Mouse (Mus musculus): ENCODE data around the gene Nup205. TPM values are rescaled to one million over a fixed set of nuclear protein-coding genes. Genes with fewer than 3 reads are reported as not detected.
"Not testable (repeated sequence)": the region's sequence is repeated elsewhere in the genome, so short reads cannot be mapped to it uniquely, and the experiment has no call there.

The Nup205 gene
- polyA plus RNA-seq, 1 experiment from 2014 or later: 30.6 TPM

GRCm38 (mm10) chr6:35154540-35154939 lies 22.7 kb upstream of the Nup205 start:
- Histone ChIP-seq H3K27me3 (ENCODE audit: control insufficient read depth, insufficient read depth, low read length) (no peaks in the 10 kb centered on the region), H3K4me3 (ENCODE audit: low read depth, low read length) (no peak overlapping the region), H3K27ac (ENCODE audit: low read depth, low read length) (no peak overlapping the region)

GRCm38 (mm10) chr6:35169250-35169649 lies 8.0 kb upstream of the Nup205 start:
- Histone ChIP-seq H3K36me3 (ENCODE audit: control insufficient read depth, insufficient read depth, low read length) (no peaks in the 10 kb centered on the region), H3K4me1 (ENCODE audit: control insufficient read depth, insufficient read depth, low read length) (no peaks in the 10 kb centered on the region), H3K4me3 (ENCODE audit: low read depth, low read length) (no peak overlapping the region), H3K27me3 (ENCODE audit: control insufficient read depth, insufficient read depth, low read length) (no peaks in the 10 kb centered on the region), H3K4me2 (ENCODE audit: low read depth, low read length) (no peak overlapping the region), H3K9me3 (ENCODE audit: control insufficient read depth, low read length) (no peaks in the 10 kb centered on the region), H3K27ac (ENCODE audit: low read depth, low read length) (no peak overlapping the region), H3K9ac (replicated peaks; ENCODE audit: low read depth, low read length) (no peak overlapping the region)
- 82% methylated on average over 4 of the region's 4 CpGs for WGBS
- ATAC-seq (ENCODE audit: low read depth): no peak

More at GRCm38 (mm10) chr6:35154540-35154939, 22.7 kb upstream of the Nup205 start:
- H3K9ac ChIP-seq (replicated peaks; ENCODE audit: low read depth, low read length): no peak overlapping the region
- ATAC-seq (ENCODE audit: low read depth): no peak
- no peaks in the 10 kb centered on the region for H3K4me1 ChIP-seq (ENCODE audit: control insufficient read depth, insufficient read depth, low read length)
- no peaks in the 10 kb centered on the region for H3K9me3 ChIP-seq (ENCODE audit: control insufficient read depth, low read length)
- H3K36me3 ChIP-seq (ENCODE audit: control insufficient read depth, insufficient read depth, low read length): no peaks in the 10 kb centered on the region
- H3K4me2 ChIP-seq (ENCODE audit: low read depth, low read length): no peak overlapping the region

- not testable (repeated sequence) for H3K4me3 ChIP-seq (ENCODE audit: low read depth, low read length)
- 71% methylated on average over 2 of the region's 3 CpGs for WGBS
Measured at GRCm38 (mm10) chr6:35172028-35172427, 5.2 kb upstream of the Nup205 start.

GRCm38 (mm10) chr6:35173181-35173580 lies 4.0 kb upstream of the Nup205 start:
- H3K9me3 ChIP-seq (ENCODE audit: control insufficient read depth, low read length): no peaks in the 10 kb centered on the region
- H3K27me3 ChIP-seq (ENCODE audit: control insufficient read depth, insufficient read depth, low read length): no peaks in the 10 kb centered on the region
- H3K36me3 ChIP-seq (ENCODE audit: control insufficient read depth, insufficient read depth, low read length): no peaks in the 10 kb centered on the region
- no peak overlapping the region for H3K4me3 ChIP-seq (ENCODE audit: low read depth, low read length)
- no peak overlapping the region for H3K9ac ChIP-seq (replicated peaks; ENCODE audit: low read depth, low read length)
- no peaks in the 10 kb centered on the region for H3K4me1 ChIP-seq (ENCODE audit: control insufficient read depth, insufficient read depth, low read length)
- no peak for ATAC-seq (ENCODE audit: low read depth)
- WGBS: 89% methylated on average over 4 of the region's 4 CpGs
- no peak overlapping the region for H3K27ac ChIP-seq (ENCODE audit: low read depth, low read length)
- no peak overlapping the region for H3K4me2 ChIP-seq (ENCODE audit: low read depth, low read length)

More at GRCm38 (mm10) chr6:35172028-35172427, 5.2 kb upstream of the Nup205 start:
- not testable (repeated sequence) for H3K4me1 ChIP-seq (ENCODE audit: control insufficient read depth, insufficient read depth, low read length); H3K4me2 ChIP-seq (ENCODE audit: low read depth, low read length); H3K27ac ChIP-seq (ENCODE audit: low read depth, low read length); H3K27me3 ChIP-seq (ENCODE audit: control insufficient read depth, insufficient read depth, low read length); H3K36me3 ChIP-seq (ENCODE audit: control insufficient read depth, insufficient read depth, low read length); H3K9ac ChIP-seq (replicated peaks; ENCODE audit: low read depth, low read length); H3K9me3 ChIP-seq (ENCODE audit: control insufficient read depth, low read length); ATAC-seq (ENCODE audit: low read depth)

GRCm38 (mm10) chr6:35177650-35178272 lies 540 bp downstream of the Nup205 start:
- under 1% methylated on average over 58 of the region's 69 CpGs for WGBS

GRCm38 (mm10) chr6:35179299-35179698 lies 2.1 kb downstream of the Nup205 start:
- not testable (repeated sequence) for H3K27me3 ChIP-seq (ENCODE audit: control insufficient read depth, insufficient read depth, low read length); ATAC-seq (ENCODE audit: low read depth); H3K4me3 ChIP-seq (ENCODE audit: low read depth, low read length); H3K36me3 ChIP-seq (ENCODE audit: control insufficient read depth, insufficient read depth, low read length); H3K4me1 ChIP-seq (ENCODE audit: control insufficient read depth, insufficient read depth, low read length); H3K4me2 ChIP-seq (ENCODE audit: low read depth, low read length); H3K9me3 ChIP-seq (ENCODE audit: control insufficient read depth, low read length); H3K27ac ChIP-seq (ENCODE audit: low read depth, low read length); H3K9ac ChIP-seq (replicated peaks; ENCODE audit: low read depth, low read length)
- 98% methylated on average over 3 of the region's 3 CpGs for WGBS

More at GRCm38 (mm10) chr6:35177650-35178272, 540 bp downstream of the Nup205 start:
- no peaks in the 10 kb centered on the region for H3K9me3 ChIP-seq (ENCODE audit: control insufficient read depth, low read length)
- peak; percentile 65 for ATAC-seq (ENCODE audit: low read depth)
- H3K36me3 ChIP-seq (ENCODE audit: control insufficient read depth, insufficient read depth, low read length): no peaks in the 10 kb centered on the region
- H3K4me1 ChIP-seq (ENCODE audit: control insufficient read depth, insufficient read depth, low read length): 0 out of 2 replicates have a peak, but pooled peaks cover 5% of the 10 kb centered on the region
- peak overlapping the region; percentile 88 for H3K9ac ChIP-seq (replicated peaks; ENCODE audit: low read depth, low read length)
- peak overlapping the region; percentile 99 for H3K27ac ChIP-seq (ENCODE audit: low read depth, low read length)
- H3K4me3 ChIP-seq (ENCODE audit: low read depth, low read length): peak overlapping the region; percentile 61
- peak overlapping the region; percentile 76 for H3K4me2 ChIP-seq (ENCODE audit: low read depth, low read length)
- no peaks in the 10 kb centered on the region for H3K27me3 ChIP-seq (ENCODE audit: control insufficient read depth, insufficient read depth, low read length)

GRCm38 (mm10) chr6:35184781-35185180 lies 7.6 kb downstream of the Nup205 start:
- WGBS: 97% methylated on average over 1 of the region's 1 CpGs
- ATAC-seq (ENCODE audit: low read depth): no peak
- H3K9ac ChIP-seq (replicated peaks; ENCODE audit: low read depth, low read length): no peak overlapping the region

GRCm38 (mm10) chr6:35191198-35191597 lies 14.0 kb downstream of the Nup205 start:
- Histone ChIP-seq H3K27me3 (ENCODE audit: control insufficient read depth, insufficient read depth, low read length) (no peaks in the 10 kb centered on the region), H3K4me1 (ENCODE audit: control insufficient read depth, insufficient read depth, low read length) (no peaks in the 10 kb centered on the region), H3K27ac (ENCODE audit: low read depth, low read length) (no peak overlapping the region), H3K36me3 (ENCODE audit: control insufficient read depth, insufficient read depth, low read length) (peaks cover 50% of the 10 kb centered on the region), H3K4me2 (ENCODE audit: low read depth, low read length) (no peak overlapping the region), H3K9me3 (ENCODE audit: control insufficient read depth, low read length) (no peaks in the 10 kb centered on the region), H3K4me3 (ENCODE audit: low read depth, low read length) (no peak overlapping the region), H3K9ac (replicated peaks; ENCODE audit: low read depth, low read length) (no peak overlapping the region)
- 90% methylated on average over 8 of the region's 8 CpGs for WGBS
- ATAC-seq (ENCODE audit: low read depth): no peak

More at GRCm38 (mm10) chr6:35184781-35185180, 7.6 kb downstream of the Nup205 start:
- Histone ChIP-seq H3K4me3 (ENCODE audit: low read depth, low read length) (no peak overlapping the region), H3K36me3 (ENCODE audit: control insufficient read depth, insufficient read depth, low read length) (peaks cover 18% of the 10 kb centered on the region), H3K9me3 (ENCODE audit: control insufficient read depth, low read length) (no peaks in the 10 kb centered on the region), H3K27me3 (ENCODE audit: control insufficient read depth, insufficient read depth, low read length) (no peaks in the 10 kb centered on the region), H3K4me2 (ENCODE audit: low read depth, low read length) (no peak overlapping the region), H3K4me1 (ENCODE audit: control insufficient read depth, insufficient read depth, low read length) (no peaks in the 10 kb centered on the region), H3K27ac (ENCODE audit: low read depth, low read length) (no peak overlapping the region)

- Histone ChIP-seq H3K4me1 (ENCODE audit: control insufficient read depth, insufficient read depth, low read length) (no peaks in the 10 kb centered on the region), H3K4me2 (ENCODE audit: low read depth, low read length) (no peak overlapping the region), H3K36me3 (ENCODE audit: control insufficient read depth, insufficient read depth, low read length) (peaks cover 40% of the 10 kb centered on the region), H3K9me3 (ENCODE audit: control insufficient read depth, low read length) (no peaks in the 10 kb centered on the region), H3K27me3 (ENCODE audit: control insufficient read depth, insufficient read depth, low read length) (no peaks in the 10 kb centered on the region), H3K27ac (ENCODE audit: low read depth, low read length) (no peak overlapping the region), H3K4me3 (ENCODE audit: low read depth, low read length) (no peak overlapping the region), H3K9ac (replicated peaks; ENCODE audit: low read depth, low read length) (no peak overlapping the region)
- whole genome bisulfite sequencing: 80% methylated on average over 4 of the region's 4 CpGs
- no peak for ATAC-seq (ENCODE audit: low read depth)
Measured at GRCm38 (mm10) chr6:35225696-35226095, 48.5 kb downstream of the Nup205 start.
